Mouse (Mus musculus) cerebellum, postnatal 36 days (tissue): ENCODE data around the gene Parp12.
A peak's percentile ranks its signal among the peaks of the same experiment; 100 is the strongest.

Experiments
- DNase-seq, 2 experiments: peaks; one replicate each; pipeline ENCODE4 v3.0.0; 2021 to 2022; ENCODE audit warnings: mixed read lengths in 2 of 2

Gene Parp12

GRCm38 (mm10) chr6:39117584-39118455 lies at the start of gene Parp12:
Parp12 (minus strand) TSS chr6:39118349.
- DNase-seq = peak; percentile 40 to 51

DNA sequence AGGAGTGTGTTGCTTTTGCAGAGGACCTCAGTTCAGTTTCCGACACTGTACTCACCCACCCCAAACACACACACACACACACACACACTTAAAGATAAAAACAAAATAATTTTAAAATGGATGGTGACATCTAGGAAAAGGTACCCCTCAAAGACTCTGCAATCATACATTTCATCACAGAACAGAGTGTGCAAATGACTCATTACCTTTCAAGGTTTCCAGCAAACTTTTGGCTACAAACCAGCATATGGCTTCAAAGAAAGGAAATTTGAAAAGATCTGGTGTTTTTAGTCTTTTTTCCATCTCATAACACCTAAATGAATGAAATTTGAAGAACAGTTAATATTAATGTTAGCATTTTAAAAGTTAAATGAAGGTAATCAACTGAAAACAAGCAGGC lies 46.7 kb upstream of the Parp12 start:
- DNase-seq = no peak

GRCm38 (mm10) chr6:39161975-39162374 lies 43.8 kb upstream of the Parp12 start:
- DNase-seq = no peak

- peak in 1 of 2 experiments; percentile 15 for DNase-seq
These were observed 27.9 kb upstream of the Parp12 start for GRCm38 (mm10) chr6:39146041-39146440.

DNA sequence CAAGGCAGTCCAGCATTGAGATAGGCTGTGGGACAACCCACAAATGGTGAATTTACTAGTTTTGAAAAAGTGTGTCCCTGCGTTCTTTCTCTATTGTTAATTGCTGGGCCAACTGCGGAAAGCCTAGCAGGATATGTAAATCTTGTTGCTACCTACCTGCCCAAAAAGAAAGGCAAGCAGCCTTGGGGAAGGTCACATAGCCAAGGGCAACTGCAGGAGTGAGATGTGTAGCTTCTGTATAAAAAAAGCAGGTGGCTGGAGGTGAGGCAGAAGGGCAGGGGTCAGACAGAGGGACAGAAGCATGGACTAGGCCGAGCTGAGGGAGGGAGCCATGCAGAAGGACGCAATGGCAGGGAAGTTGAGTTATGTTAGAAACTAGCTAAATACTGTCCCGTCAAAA lies 14.4 kb upstream of the Parp12 start:
- no peak for DNase-seq

DNA sequence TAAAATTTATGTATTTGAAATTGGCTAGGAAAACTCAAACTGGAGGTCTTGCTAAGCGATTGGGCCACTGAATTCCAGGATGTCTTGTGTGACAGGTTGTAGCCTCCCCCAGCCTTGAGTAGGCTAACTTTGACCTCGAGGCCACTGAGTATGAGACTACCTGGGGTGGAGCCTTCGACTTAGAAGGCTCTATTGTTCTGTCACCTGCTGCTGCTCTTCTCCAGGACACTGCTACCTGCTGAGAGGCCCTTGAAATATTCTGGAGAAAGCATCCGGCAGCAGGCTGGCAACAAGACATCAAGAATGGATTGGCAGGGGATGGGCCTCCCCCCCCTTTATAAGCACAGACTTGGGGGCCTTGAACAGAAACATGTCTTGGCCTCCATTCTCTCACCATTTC lies 13.3 kb upstream of the Parp12 start:
- DNase-seq = no peak

- no peak for DNase-seq
These were observed 6.6 kb upstream of the Parp12 start for GRCm38 (mm10) chr6:39124719-39125118.

GRCm38 (mm10) chr6:39120685-39121084 lies 2.5 kb upstream of the Parp12 start:
- DNase-seq = no peak

GRCm38 (mm10) chr6:39118456-39118881 lies 320 bp upstream of the Parp12 start:
- peak; percentile 22 to 45 for DNase-seq

DNA sequence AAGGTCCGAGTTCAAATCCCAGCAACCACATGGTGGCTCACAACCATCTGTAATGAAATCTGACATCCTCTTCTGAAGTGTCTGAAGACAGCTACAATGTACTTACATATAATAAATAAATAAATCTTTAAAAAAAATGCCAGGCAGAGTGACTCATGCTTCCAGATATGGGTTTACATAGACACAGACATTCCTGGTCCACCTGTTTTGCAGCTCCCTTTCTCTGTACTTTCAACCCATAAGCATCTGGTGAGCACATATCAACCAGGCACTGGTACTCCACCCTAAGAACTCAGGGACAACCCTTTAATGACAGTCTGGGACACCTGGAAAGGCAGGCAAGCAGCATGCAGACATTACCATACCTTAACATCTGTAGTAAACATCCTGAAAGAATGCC lies 2.7 kb downstream of the Parp12 start:
- DNase-seq = no peak

GRCm38 (mm10) chr6:39113141-39113540 lies 5.0 kb downstream of the Parp12 start:
- DNase-seq = peak; percentile 52 to 65

DNA sequence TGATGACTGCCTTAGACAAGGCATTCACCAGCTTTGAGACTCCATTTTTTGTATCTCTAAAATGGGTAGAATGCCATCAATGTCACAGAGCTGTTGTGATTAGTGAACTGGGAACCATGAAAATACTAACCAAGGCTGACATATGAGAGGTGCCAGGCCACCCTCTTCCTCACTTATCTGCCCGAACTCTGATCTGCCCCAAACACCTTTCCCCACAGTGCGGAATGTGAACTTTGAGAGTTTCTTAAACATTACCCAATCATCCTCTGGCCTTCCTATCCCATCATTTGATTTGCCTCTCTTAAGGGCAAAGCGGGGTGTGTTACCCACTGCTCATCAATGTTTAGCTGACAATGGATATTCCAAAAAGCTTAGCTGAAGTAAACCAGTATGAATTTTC lies 5.4 kb downstream of the Parp12 start:
- no peak for DNase-seq

- DNase-seq = no peak
These were observed 11.3 kb downstream of the Parp12 start for GRCm38 (mm10) chr6:39106812-39107211.

DNA sequence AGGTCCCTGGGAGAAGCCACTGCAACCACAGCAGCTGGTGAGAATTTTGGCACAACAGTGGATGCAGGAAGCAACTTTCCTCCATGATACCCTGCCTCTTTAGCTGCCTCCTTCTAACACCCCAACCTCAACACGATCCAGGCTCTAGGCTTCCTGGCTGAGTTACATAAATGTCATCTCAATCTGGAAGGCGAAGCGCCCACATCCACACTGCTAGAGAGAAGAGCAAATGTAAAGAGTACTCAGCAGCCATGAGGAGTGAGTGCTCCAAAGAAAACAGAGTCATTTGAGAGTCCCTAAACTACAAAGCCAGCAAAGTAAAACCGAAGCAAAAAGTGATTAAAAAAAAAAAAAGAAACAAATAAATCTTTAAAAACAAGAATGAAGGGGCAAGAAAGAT lies 13.5 kb downstream of the Parp12 start:
- DNase-seq = no peak

DNA sequence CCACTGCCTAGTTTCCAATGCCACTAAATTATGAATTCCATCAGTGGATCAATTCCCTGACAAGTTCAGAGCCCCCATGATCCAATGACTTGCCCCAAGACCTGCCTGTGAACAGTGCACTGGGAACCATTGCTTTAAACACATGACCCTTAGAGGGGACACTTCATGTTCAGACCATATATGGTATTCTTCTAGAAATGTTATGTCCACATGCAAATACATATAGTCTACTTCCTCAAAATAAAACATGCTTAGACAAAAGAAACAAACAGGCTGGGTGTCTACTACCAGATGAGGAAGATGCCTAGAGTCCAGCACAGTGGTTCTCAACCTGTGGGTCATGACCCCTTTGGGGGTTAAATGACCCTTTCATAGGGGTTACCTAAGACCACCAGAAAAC lies 41.7 kb downstream of the Parp12 start:
- no peak for DNase-seq

DNA sequence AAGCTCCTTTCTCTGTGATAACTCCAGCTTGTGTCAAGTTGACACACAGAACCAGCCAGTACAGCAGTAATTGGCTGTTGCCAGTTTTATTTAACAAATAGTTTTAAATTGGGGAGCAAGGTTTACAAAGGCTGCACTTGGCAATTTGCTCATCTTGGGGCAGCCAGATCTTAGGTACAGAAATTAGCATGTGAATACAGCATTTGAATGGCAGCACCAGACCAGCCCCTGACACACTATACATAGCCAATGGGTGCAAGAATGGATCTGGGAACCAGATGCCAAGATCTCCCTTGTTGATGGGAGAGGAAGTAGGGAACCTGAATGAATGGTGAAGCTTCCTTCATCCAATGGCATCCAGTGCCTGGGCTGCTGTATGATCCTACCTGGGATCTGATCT lies 44.0 kb downstream of the Parp12 start:
- no peak for DNase-seq

DNA sequence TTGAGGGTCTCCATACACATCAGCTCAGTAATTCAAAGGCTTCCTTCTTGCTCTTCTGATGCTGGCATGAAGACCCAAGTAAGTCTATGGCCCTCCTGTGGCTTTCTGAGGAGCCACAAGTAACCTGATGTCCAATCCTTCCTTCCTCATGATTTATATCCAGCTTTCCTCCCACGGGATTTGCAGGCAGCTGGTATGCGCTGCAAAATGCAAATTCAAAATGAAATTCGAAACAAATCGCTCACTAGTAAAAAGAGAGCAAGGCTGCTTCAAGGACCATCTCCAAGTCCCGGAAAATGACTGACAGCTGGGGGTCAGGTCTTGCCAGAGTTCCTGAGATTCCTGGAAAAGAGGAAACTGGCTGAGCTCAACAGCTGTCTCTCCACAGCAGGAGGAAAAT lies 45.5 kb downstream of the Parp12 start:
- no peak for DNase-seq

DNA sequence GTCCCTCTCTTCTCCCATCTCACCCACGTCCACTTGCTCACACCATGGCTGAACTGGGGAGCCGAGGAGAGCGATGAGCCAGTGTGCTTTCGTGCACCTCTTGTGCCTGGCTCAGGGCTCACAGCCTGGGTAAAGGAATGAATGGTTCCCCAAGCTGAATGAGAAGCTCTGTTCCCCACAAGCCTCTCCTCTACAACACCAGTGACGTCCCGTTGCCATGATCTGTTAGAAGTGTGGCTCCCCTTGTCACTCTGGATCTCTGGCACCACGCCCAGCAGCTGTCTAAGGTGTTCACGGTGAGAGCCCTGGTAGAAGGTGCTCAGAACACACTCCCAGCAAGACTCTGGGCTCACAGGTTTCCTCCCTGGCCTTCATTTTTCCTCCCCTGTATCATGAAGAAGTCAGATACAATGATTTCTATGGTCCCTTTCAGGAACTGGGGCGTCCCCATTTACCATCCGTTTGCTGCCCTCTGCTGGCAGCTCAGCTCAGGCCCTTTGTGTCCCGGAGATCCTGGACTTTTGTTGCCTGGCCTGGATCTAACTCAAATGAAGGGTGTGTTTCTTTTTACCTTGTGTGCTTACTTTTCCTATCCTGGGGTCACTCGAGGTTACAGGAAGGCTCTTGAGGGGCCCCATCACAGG lies 51.1 kb downstream of the Parp12 start:
- peak; percentile 84 to 85 for DNase-seq

GRCm38 (mm10) chr6:39063541-39063940 lies 54.6 kb downstream of the Parp12 start:
- DNase-seq = no peak

GRCm38 (mm10) chr6:39061180-39061579 lies 57.0 kb downstream of the Parp12 start:
- DNase-seq = no peak

GRCm38 (mm10) chr6:39059547-39060497 lies 58.3 kb downstream of the Parp12 start:
- DNase-seq = no peak

- no peak for DNase-seq
These were observed 59.2 kb downstream of the Parp12 start for GRCm38 (mm10) chr6:39058936-39059335.

- DNase-seq = no peak
These were observed 59.8 kb downstream of the Parp12 start for GRCm38 (mm10) chr6:39058389-39058788.
